Mouse (Mus musculus) megakaryocyte-erythroid progenitor cell, adult 5-6 weeks (primary cell): ENCODE measurements at regions not wholly inside any gene's neighbourhood (a gene's known extent, or its start where the extent isn't known, plus 50 kb on each side); places are given as distances from the start of the nearest gene placed in this dataset.

ENCODE experiments used
- ATAC-seq: replicated peaks from 2 replicates; pipeline ENCODE4 v1.8.0; 2016; ENCODE audit warnings: mild to moderate bottlenecking, inconsistent platforms; ENCODE audit not compliant: severe bottlenecking, poor library complexity, low FRiP score, low TSS enrichment

- ATAC-seq = no peak
These were observed 228.2 kb upstream of the Fn1 start for GRCm38 (mm10) chr1:71881191-71881590.

- ATAC-seq = no peak
These were observed 227.5 kb upstream of the Fn1 start for GRCm38 (mm10) chr1:71880480-71880879.

GRCm38 (mm10) chr1:71876712-71877401, 223.9 kb upstream of the Fn1 start:
- no peak for ATAC-seq

GRCm38 (mm10) chr1:71874037-71874436, 221.0 kb upstream of the Fn1 start:
- no peak for ATAC-seq

GRCm38 (mm10) chr1:71865670-71866069, 212.7 kb upstream of the Fn1 start:
- no peak for ATAC-seq

- no peak for ATAC-seq
These were observed 211.7 kb upstream of the Fn1 start for GRCm38 (mm10) chr1:71864749-71865148.

- no peak for ATAC-seq
These were observed 200.2 kb upstream of the Fn1 start for GRCm38 (mm10) chr1:71853212-71853611.

GRCm38 (mm10) chr1:71851268-71851667, 198.3 kb upstream of the Fn1 start:
- no peak for ATAC-seq

- no peak for ATAC-seq
These were observed 195.7 kb upstream of the Fn1 start for GRCm38 (mm10) chr1:71848656-71849055.

- ATAC-seq = no peak
These were observed 192.1 kb upstream of the Fn1 start for GRCm38 (mm10) chr1:71844938-71845685.

- no peak for ATAC-seq
These were observed 184.8 kb upstream of the Fn1 start for GRCm38 (mm10) chr1:71837764-71838163.

- ATAC-seq = no peak
These were observed 184.1 kb upstream of the Fn1 start for GRCm38 (mm10) chr1:71837039-71837648.

GRCm38 (mm10) chr1:71830379-71830778, 177.4 kb upstream of the Fn1 start:
- no peak for ATAC-seq

GRCm38 (mm10) chr1:71824410-71824809, 171.4 kb upstream of the Fn1 start:
- no peak for ATAC-seq

GRCm38 (mm10) chr1:71822123-71822522, 169.1 kb upstream of the Fn1 start:
- no peak for ATAC-seq

GRCm38 (mm10) chr1:71821099-71821498, 168.1 kb upstream of the Fn1 start:
- no peak for ATAC-seq

- no peak for ATAC-seq
These were observed 163.3 kb upstream of the Fn1 start for GRCm38 (mm10) chr1:71816306-71816705.

- no peak for ATAC-seq
These were observed 161.1 kb upstream of the Fn1 start for GRCm38 (mm10) chr1:71814141-71814540.

GRCm38 (mm10) chr1:71812171-71812695, 159.2 kb upstream of the Fn1 start:
- no peak for ATAC-seq

GRCm38 (mm10) chr1:71811196-71811788, 158.3 kb upstream of the Fn1 start:
- no peak for ATAC-seq
